Mouse (Mus musculus) bone marrow macrophage, adult 2 months (primary cell): ENCODE data around the gene Rack1.

Experiments
- CTCF ChIP-seq: IDR thresholded peaks from 2 replicates; pipeline ENCODE4 v1.5.1; 2012; ENCODE audit warnings: low read depth, mild to moderate bottlenecking, low read length, moderate library complexity
- POLR2A ChIP-seq: IDR thresholded peaks from 2 replicates; pipeline ENCODE4 v1.6.1; 2012; ENCODE audit warnings: mild to moderate bottlenecking, low read depth, low read length, borderline replicate concordance

GRCm38 (mm10) chr11:48833078-48833730 lies 33.1 kb downstream of the Rack1 start:
- no peak for TF ChIP-seq CTCF
- no peak for TF ChIP-seq POLR2A
